Mouse (Mus musculus): ENCODE measurements around the gene Pex14.

DNA sequence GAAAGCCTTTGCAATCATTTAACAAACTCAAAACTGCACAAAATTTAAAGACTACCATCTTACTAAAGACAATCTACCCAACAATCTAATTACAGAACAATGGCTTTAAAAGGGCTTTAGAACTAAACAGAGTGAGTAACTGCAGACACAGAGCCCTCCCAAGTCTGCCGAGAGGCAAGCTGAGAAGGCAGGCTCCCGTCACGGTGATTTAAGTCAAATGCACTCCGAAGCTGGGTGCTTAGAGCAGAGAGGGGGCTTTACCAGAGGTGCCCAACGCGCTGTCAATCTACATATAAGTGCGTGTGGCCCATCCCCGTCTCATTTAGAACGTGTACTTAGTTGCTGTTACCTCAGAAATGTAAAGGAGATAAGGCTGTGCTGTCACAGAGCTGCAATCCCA, 72.1 kb downstream of the Pex14 start:
- TF ChIP-seq CTCF (IDR thresholded peaks at IDR 0.05; ENCODE audit: low read depth) (no peak), EP300 (optimal IDR thresholded peaks at IDR 0.05) (no peak)

All from stomach, postnatal 0 days (tissue).